ENCODE assay signal across 17 mouse cellular contexts in genomic region chr7:124593462-124593861, GRCm38 (mm10).
DNase-seq lines count a peak whose midpoint lies in the region; ATAC-seq and TF ChIP-seq lines count a peak whose summit lies in the region.
"Had no signal": no experiment of that assay in that cellular context is flagged by ENCODE, and none has a peak within 500 bp of the region (broad histone marks: within the 10 kb centered on the region; RNA-seq: fewer than 3 reads in every experiment).

No protein-coding gene starts in this region.

- no peak overlapping the region for H3K9ac ChIP-seq in heart, embryonic 15.5 days
- H3K9ac ChIP-seq in lung, embryonic 15.5 days, result no peak overlapping the region
- no peak overlapping the region for H3K9ac ChIP-seq in intestine, postnatal 0 days (ENCODE audit: low read depth, low read length)
- H3K9ac ChIP-seq: embryonic facial prominence, embryonic 13.5 days; limb, embryonic 13.5 days; liver, postnatal 0 days had no signal

- no peaks in the 10 kb centered on the region for H3K36me3 ChIP-seq in heart, embryonic 15.5 days
- H3K36me3 ChIP-seq in lung, embryonic 15.5 days, result no peaks in the 10 kb centered on the region
- H3K36me3 ChIP-seq in intestine, postnatal 0 days (ENCODE audit: control insufficient read depth, insufficient read depth), result no peaks in the 10 kb centered on the region
- H3K36me3 ChIP-seq: embryonic facial prominence, embryonic 13.5 days; forebrain, embryonic 10.5 days; limb, embryonic 13.5 days had no signal

- no peak for TF ChIP-seq CTCF in intestine, postnatal 0 days (IDR thresholded peaks at IDR 0.05; ENCODE audit: low read depth)

- no peaks in the 10 kb centered on the region for H3K9me3 ChIP-seq in heart, embryonic 15.5 days (replicated peaks)
- no peaks in the 10 kb centered on the region for H3K9me3 ChIP-seq in lung, embryonic 15.5 days
- no peaks in the 10 kb centered on the region for H3K9me3 ChIP-seq in intestine, postnatal 0 days (ENCODE audit: control insufficient read depth)
- H3K9me3 ChIP-seq: embryonic facial prominence, embryonic 13.5 days; forebrain, embryonic 10.5 days; limb, embryonic 13.5 days had no signal

- no peak for DNase-seq in heart, postnatal 36 days
- no peak for DNase-seq in lung, postnatal 25 days (ENCODE audit: low spot score)
- peak; percentile 2 to 4 for DNase-seq in heart, postnatal 10 days
- DNase-seq in kidney, postnatal 10 days, result peak; percentile 18
- DNase-seq: adrenal gland, postnatal 36 days; cerebellum, adult 8-10 months; gastrocnemius, postnatal 14 days; liver, postnatal 0 days; thymus, postnatal 36 days had no signal

- ATAC-seq in heart, embryonic 15.5 days (replicated peaks; ENCODE audit: insufficient number of reproducible peaks, insufficient read depth, low FRiP score, low read depth), result peak; percentile 72
- peak; percentile 65 for ATAC-seq in lung, embryonic 15.5 days (ENCODE audit: borderline replicate concordance, extremely low read depth, low FRiP score, low TSS enrichment)
- no peak for ATAC-seq in intestine, postnatal 0 days
- ATAC-seq: hindbrain, postnatal 0 days; liver, postnatal 0 days; midbrain, embryonic 16.5 days had no signal

- no peak overlapping the region for H3K4me3 ChIP-seq in heart, embryonic 15.5 days
- H3K4me3 ChIP-seq in lung, embryonic 15.5 days, result no peak overlapping the region
- no peak overlapping the region for H3K4me3 ChIP-seq in intestine, postnatal 0 days (ENCODE audit: low read depth, low read length)
- H3K4me3 ChIP-seq: embryonic facial prominence, embryonic 13.5 days; forebrain, embryonic 10.5 days; limb, embryonic 13.5 days had no signal

- no peaks in the 10 kb centered on the region for H3K4me1 ChIP-seq in heart, embryonic 15.5 days (replicated peaks)
- 0 out of 2 replicates have a peak, but pooled peaks cover 3% of the 10 kb centered on the region for H3K4me1 ChIP-seq in lung, embryonic 15.5 days
- no peaks in the 10 kb centered on the region for H3K4me1 ChIP-seq in intestine, postnatal 0 days (replicated peaks; ENCODE audit: control insufficient read depth, insufficient read depth, low read length)
- H3K4me1 ChIP-seq: embryonic facial prominence, embryonic 13.5 days; forebrain, embryonic 10.5 days; limb, embryonic 13.5 days had no signal

- no peak overlapping the region for H3K4me2 ChIP-seq in heart, embryonic 15.5 days
- H3K4me2 ChIP-seq in lung, embryonic 15.5 days, result no peak overlapping the region
- no peak overlapping the region for H3K4me2 ChIP-seq in intestine, postnatal 0 days (replicated peaks; ENCODE audit: low read depth)
- H3K4me2 ChIP-seq: embryonic facial prominence, embryonic 13.5 days; limb, embryonic 13.5 days had no signal

- H3K27me3 ChIP-seq in heart, embryonic 15.5 days, result no peaks in the 10 kb centered on the region
- H3K27me3 ChIP-seq in lung, embryonic 15.5 days, result no peaks in the 10 kb centered on the region
- no peaks in the 10 kb centered on the region for H3K27me3 ChIP-seq in intestine, postnatal 0 days (replicated peaks; ENCODE audit: control insufficient read depth, insufficient read depth, low read length)
- H3K27me3 ChIP-seq: embryonic facial prominence, embryonic 13.5 days; limb, embryonic 13.5 days had no signal

- peak overlapping the region; percentile 21; the same call in 1 of the 2 replicates for H3K27ac ChIP-seq in heart, embryonic 15.5 days
- H3K27ac ChIP-seq in lung, embryonic 15.5 days, result no peak overlapping the region
- no peak overlapping the region for H3K27ac ChIP-seq in intestine, postnatal 0 days (ENCODE audit: low read depth, low read length)
- H3K27ac ChIP-seq: embryonic facial prominence, embryonic 13.5 days; forebrain, embryonic 10.5 days; hindbrain, postnatal 0 days; limb, embryonic 13.5 days had no signal

- intact Hi-C loops in heart, postnatal 36 days (cut with DNase I), result no loop called here
- intact Hi-C loops in heart, postnatal 10 days (cut with DNase I), result no loop called here

Comparison
In these comparisons a context has a peak if more than half of its experiments do, and no peak if none do; other contexts are left out.
1. DNase-seq: peak in heart, postnatal 10 days (2 of 2) and kidney, postnatal 10 days (single experiment); none in heart, postnatal 36 days (0 of 2) and lung, postnatal 25 days (single experiment).